Mouse (Mus musculus) lung, postnatal 0 days (tissue): ENCODE results near the gene Ppp2r5a.

Experiments
- CTCF ChIP-seq: IDR thresholded peaks from 2 replicates; pipeline ENCODE4 v1.5.1; 2016; ENCODE audit warnings: antibody characterized with exemption, mild to moderate bottlenecking
- EP300 ChIP-seq: IDR thresholded peaks from 2 replicates; pipeline ENCODE4 v1.6.1; 2016; ENCODE audit warnings: antibody characterized with exemption, mild to moderate bottlenecking, control low read depth

DNA sequence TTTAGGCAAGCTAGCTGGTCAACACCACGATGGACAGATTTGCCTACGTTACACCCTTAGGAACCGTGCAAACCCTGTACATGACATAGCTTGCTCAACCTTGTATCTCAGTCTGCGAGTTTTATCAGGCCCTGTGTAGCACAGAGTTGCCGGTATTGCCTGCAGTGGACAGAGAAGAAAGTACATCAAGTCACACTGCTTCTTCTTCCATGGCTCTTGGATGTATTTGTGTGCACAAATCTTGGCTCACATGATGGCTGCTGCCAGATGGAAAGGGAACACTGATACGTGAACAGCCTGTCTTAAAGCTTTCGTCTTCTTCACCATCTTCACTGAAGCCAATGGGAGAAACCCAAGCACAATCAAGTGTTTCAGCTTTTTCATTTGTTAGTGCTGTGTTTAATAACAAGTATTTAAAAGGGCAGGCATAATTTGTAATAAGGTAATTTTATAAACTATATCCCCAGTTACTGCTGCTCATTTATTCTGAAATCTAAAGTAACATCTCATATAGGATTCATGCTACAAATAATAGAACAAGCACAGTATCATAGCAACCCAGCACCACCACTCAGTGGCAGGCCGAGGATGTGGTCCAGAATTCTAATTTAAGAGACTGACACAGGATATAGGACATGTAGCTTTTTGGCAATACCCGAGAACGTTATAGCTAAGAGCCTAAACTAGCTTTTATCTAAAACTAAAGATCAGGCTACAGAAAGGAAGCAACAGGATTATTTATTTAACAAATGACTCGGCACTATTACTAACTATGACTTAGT lies 20.9 kb downstream of the Ppp2r5a start:
- TF ChIP-seq CTCF (no peak), EP300 (no peak)
